Mouse (Mus musculus) stomach, embryonic 16.5 days (tissue): ENCODE results near the gene Nlrp6. TPM values are rescaled to one million over a fixed set of nuclear protein-coding genes. Genes with fewer than 3 reads are reported as not detected.
A peak's percentile ranks its signal among the peaks of the same experiment; 100 is the strongest.

Source experiments
- ATAC-seq: fragments of 200-750 bp; cut with Nextera tagmentation; 2 replicates; pipeline ENCODE4 v1.8.0; 2017; ENCODE audit warnings: moderate number of reproducible peaks, moderate TSS enrichment; ENCODE audit not compliant: insufficient read depth, low FRiP score
- H3K27ac ChIP-seq: fragments of 300-500 bp; sonication (generic); 2 replicates; pipeline ENCODE4 v1.5.1; 2014; ENCODE audit warnings: low read length
- H3K27me3 ChIP-seq: fragments of 300-500 bp; sonication (generic); 2 replicates; pipeline ENCODE4 v1.6.1; 2014; ENCODE audit warnings: low read length, control low read depth, mixed read lengths; ENCODE audit not compliant: control insufficient read depth, insufficient read depth
- H3K36me3 ChIP-seq: fragments of 300-500 bp; sonication (generic); 2 replicates; pipeline ENCODE4 v1.6.1; 2014; ENCODE audit warnings: low read length; ENCODE audit not compliant: control insufficient read depth, insufficient read depth
- H3K4me1 ChIP-seq: fragments of 300-500 bp; sonication (generic); 2 replicates; pipeline ENCODE4 v1.6.1; 2014; ENCODE audit warnings: low read length, control low read depth, mixed read lengths; ENCODE audit not compliant: control insufficient read depth, insufficient read depth
- H3K4me2 ChIP-seq: fragments of 300-500 bp; sonication (generic); 2 replicates; pipeline ENCODE4 v1.6.1; 2014; ENCODE audit warnings: low read depth, low read length, mixed read lengths
- H3K4me3 ChIP-seq: fragments of 300-500 bp; sonication (generic); replicated peaks from 2 replicates; pipeline ENCODE4 v1.5.1; 2014; ENCODE audit warnings: mild to moderate bottlenecking, low read length
- H3K9ac ChIP-seq: fragments of 300-500 bp; sonication (generic); 2 replicates; pipeline ENCODE4 v1.6.1; 2014; ENCODE audit warnings: low read length
- H3K9me3 ChIP-seq: fragments of 300-500 bp; sonication (generic); replicated peaks from 2 replicates; pipeline ENCODE4 v1.6.1; 2016; ENCODE audit warnings: low read length, control low read depth; ENCODE audit not compliant: control insufficient read depth
- WGBS: fragments of 180-500 bp; shearing (Covaris S2); extraction: QIAGEN DNeasy Blood & Tissue Kit; methylation state at CpG from one replicate; pipeline ENCODE4 v1.1.7; 2014; 5-methylcytosine and 5-hydroxymethylcytosine counted together
- polyA plus RNA-seq: library from polyadenylated mRNA; unstranded; fragments of >200 nt; fragmentation: Nextera tagmentation; extraction: Ambion mirVana; gene quantifications from 2 replicates; pipeline ENCODE4 v1.2.1, GENCODE M21; 2015

Nlrp6 gene
- polyA plus RNA-seq, 1 experiment from 2014 or later, result 9.9 TPM

DNA sequence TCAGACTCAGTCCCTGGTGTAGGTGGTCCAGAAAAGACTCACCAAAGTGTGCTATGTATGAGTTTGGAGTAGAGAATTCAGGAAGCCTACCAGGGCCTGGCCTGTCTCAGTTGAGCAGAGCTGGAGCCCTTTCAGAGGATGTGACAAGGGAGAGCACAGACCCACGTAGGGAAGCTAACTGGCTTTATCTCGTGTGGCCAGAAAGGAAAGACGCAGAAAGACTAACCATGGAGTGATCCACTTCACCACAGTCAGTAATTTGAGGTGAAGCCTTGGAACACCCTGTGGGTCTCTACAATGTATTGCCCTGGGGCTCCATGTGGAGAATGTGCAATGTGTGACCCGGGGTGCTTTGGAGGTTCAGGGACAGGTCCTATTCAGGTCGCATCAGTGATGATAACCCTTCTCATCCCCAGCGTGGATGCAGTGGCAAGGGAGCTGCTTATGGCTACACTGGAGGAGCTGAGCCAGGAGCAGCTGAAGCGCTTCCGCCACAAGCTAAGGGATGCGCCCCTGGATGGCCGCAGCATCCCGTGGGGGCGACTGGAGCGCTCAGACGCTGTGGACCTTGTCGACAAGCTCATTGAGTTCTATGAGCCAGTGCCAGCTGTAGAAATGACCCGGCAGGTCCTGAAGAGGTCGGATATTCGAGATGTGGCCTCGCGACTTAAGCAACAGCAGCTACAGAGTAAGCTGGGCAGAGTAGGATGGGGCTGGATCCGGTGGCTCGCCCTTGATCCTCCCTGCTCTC, 698 bp downstream of the Nlrp6 start:
- Histone ChIP-seq H3K27ac (no peak overlapping the region), H3K27me3 (peaks cover 53% of the 10 kb centered on the region), H3K4me2 (0 out of 2 replicates have a peak overlapping the region, but pooled peaks have one; percentile 71), H3K4me1 (peaks cover 12% of the 10 kb centered on the region), H3K4me3 (peak overlapping the region; percentile 48), H3K9me3 (no peaks in the 10 kb centered on the region), H3K9ac (no peak overlapping the region), H3K36me3 (no peaks in the 10 kb centered on the region)
- no peak for ATAC-seq
- 32% methylated on average over 22 of the region's 22 CpGs for WGBS

DNA sequence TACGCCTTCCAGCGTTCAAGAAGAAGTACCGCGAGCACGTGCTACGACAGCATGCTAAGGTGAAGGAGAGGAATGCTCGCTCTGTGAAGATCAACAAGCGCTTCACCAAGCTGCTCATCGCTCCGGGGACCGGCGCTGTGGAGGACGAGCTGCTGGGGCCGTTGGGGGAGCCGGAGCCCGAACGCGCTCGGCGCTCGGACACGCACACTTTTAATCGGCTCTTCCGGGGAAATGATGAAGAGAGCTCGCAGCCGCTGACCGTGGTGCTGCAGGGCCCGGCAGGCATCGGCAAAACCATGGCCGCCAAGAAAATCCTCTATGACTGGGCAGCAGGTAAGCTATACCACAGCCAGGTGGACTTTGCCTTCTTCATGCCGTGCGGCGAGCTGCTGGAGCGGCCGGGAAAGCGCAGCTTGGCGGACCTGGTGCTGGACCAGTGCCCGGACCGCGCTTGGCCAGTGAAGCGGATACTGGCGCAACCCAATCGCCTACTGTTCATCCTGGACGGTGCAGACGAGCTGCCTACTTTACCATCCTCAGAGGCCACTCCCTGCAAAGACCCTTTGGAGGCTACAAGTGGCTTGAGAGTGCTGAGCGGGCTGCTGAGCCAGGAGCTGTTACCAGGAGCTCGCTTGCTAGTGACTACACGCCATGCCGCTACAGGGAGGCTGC, 1.8 kb downstream of the Nlrp6 start:
- H3K27me3 ChIP-seq, result peaks cover 53% of the 10 kb centered on the region
- peak overlapping the region; percentile 48 for H3K4me3 ChIP-seq
- no peaks in the 10 kb centered on the region for H3K36me3 ChIP-seq
- H3K4me1 ChIP-seq, result peaks cover 12% of the 10 kb centered on the region
- under 1% methylated on average over 49 of the region's 49 CpGs for WGBS
- peak; percentile 26; the same call in 1 of the 2 replicates for ATAC-seq
- H3K4me2 ChIP-seq, result peak overlapping the region; percentile 71
- H3K27ac ChIP-seq, result no peak overlapping the region
- peak overlapping the region; percentile 51 for H3K9ac ChIP-seq
- no peaks in the 10 kb centered on the region for H3K9me3 ChIP-seq

DNA sequence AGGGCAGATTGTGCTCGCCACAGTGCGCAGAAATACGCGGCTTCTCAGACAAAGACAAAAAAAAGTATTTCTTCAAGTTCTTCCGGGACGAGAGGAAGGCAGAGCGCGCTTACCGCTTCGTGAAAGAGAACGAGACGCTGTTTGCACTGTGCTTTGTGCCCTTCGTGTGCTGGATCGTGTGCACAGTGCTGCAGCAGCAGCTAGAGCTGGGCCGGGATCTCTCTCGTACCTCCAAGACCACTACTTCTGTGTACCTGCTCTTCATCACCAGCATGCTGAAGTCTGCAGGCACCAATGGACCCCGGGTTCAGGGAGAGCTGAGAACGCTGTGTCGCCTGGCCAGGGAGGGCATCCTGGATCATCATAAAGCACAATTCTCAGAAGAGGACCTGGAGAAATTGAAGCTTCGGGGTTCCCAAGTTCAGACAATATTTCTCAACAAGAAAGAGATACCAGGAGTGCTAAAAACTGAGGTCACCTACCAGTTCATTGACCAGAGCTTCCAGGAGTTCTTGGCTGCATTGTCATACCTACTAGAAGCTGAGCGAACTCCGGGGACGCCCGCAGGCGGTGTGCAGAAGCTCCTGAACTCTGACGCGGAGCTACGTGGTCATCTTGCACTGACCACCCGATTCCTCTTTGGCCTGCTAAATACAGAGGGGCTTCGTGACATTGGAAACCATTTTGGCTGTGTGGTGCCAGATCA, 2.5 kb downstream of the Nlrp6 start:
- Histone ChIP-seq H3K36me3 (no peaks in the 10 kb centered on the region), H3K27me3 (peaks cover 53% of the 10 kb centered on the region), H3K4me3 (peak overlapping the region; percentile 48), H3K9ac (peak overlapping the region; percentile 51), H3K4me2 (peak overlapping the region; percentile 71), H3K4me1 (peaks cover 12% of the 10 kb centered on the region), H3K9me3 (no peaks in the 10 kb centered on the region), H3K27ac (no peak overlapping the region)
- no peak for ATAC-seq
- 23% methylated on average over 30 of the region's 30 CpGs for WGBS

DNA sequence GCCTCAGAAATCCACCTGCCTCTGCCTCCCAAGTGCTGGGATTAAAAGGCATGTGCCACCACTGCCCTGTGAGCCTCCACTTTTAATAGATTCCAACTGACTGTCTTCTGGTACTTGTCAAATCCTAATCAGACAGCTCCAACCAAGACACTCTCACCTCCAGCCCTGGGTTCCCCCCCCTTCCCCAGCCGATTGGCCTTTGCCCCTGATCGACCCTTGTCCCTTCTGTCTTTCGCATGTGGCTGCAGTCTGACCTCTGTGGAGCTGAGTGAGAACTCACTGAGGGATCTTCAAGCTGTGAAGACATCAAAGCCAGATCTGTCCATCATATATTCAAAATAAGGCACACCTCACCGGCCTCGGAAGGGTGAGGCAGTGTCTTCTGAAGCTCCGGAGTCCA, 6.5 kb downstream of the Nlrp6 start:
- no peaks in the 10 kb centered on the region for H3K36me3 ChIP-seq
- ATAC-seq, result no peak
- no peaks in the 10 kb centered on the region for H3K9me3 ChIP-seq
- no peak overlapping the region for H3K9ac ChIP-seq
- no peak overlapping the region for H3K4me3 ChIP-seq
- peaks cover 27% of the 10 kb centered on the region for H3K27me3 ChIP-seq
- H3K27ac ChIP-seq, result no peak overlapping the region
- no peak overlapping the region for H3K4me2 ChIP-seq
- WGBS, result 78% methylated on average over 6 of the region's 6 CpGs
- H3K4me1 ChIP-seq, result peaks cover 8% of the 10 kb centered on the region

DNA sequence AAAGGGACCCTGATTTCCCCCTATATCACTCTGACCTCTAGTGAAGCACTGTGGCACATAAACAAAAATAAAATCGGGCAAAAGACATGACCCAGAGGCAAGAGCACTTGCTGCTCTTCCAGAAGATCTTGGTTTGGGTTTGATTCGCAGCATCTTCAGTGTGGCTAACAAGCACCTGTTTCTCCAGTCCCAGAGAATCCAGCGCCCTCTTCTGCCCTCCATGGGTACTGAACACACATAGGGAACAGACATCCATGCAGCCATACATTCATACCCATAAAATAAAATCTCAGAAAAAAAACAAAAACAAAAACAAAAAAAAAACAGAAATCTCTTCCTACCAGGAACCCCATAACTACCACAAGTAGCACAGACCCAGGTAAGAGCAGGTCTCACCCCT, 17.7 kb downstream of the Nlrp6 start:
- 49% methylated on average over 3 of the region's 3 CpGs for WGBS
- no peak overlapping the region for H3K27ac ChIP-seq
- H3K27me3 ChIP-seq, result no peaks in the 10 kb centered on the region
- ATAC-seq, result no peak
- no peak overlapping the region for H3K9ac ChIP-seq
- no peak overlapping the region for H3K4me3 ChIP-seq
- peaks cover 21% of the 10 kb centered on the region for H3K4me1 ChIP-seq
- no peaks in the 10 kb centered on the region for H3K9me3 ChIP-seq
- H3K36me3 ChIP-seq, result no peaks in the 10 kb centered on the region
- H3K4me2 ChIP-seq, result no peak overlapping the region

DNA sequence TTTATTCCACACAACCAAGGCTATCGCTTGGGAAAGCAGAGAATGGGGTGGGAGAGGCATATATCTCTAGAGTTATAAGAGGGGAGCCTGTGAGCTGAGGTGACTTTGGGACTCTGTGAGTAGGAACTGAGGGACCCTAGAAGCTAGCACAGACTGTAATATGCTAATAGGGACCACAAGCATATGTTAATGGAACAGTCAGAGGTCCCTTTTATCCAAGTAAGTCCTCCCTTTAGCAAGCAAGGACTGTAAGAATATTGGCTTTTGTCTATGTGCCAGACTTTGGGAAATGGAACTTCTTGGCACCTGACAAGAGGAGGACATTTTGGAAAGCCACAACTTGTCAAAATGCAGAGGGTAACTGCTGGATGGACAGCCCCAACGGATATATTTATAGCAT, 18.2 kb downstream of the Nlrp6 start:
- H3K27me3 ChIP-seq, result no peaks in the 10 kb centered on the region
- peak overlapping the region; percentile 48 for H3K27ac ChIP-seq
- H3K36me3 ChIP-seq, result no peaks in the 10 kb centered on the region
- H3K9me3 ChIP-seq, result no peaks in the 10 kb centered on the region
- no peak overlapping the region for H3K9ac ChIP-seq
- H3K4me2 ChIP-seq, result no peak overlapping the region
- no peak overlapping the region for H3K4me3 ChIP-seq
- H3K4me1 ChIP-seq, result peaks cover 24% of the 10 kb centered on the region
- 45% methylated on average over 2 of the region's 2 CpGs for WGBS
- ATAC-seq, result no peak

DNA sequence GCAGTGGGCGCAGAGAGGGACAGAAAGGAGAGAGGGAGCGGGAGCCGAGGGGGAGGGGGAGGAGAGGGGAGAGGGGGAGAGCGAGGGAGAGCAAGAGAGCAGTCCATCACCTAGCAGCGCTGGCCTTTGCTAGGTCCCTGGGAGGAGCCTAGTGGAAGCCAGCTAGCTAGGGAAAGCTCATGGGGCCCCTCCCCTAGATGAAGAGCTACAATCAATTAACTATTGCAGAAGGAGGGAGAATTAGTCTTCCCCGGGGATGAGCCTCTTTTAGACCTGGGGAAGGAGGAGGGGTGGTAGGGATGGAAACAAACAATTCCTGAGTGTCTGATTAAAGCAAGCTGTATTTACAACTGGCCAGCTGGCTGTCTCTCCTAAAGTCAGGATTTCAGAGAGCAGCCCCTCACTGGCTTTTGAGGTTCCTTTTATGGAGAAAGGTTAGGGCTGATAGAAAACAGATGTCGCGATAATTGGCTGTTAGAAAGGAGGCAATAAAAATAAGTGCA, 19.0 kb downstream of the Nlrp6 start:
- Histone ChIP-seq H3K4me1 (peaks cover 26% of the 10 kb centered on the region), H3K9me3 (no peaks in the 10 kb centered on the region), H3K36me3 (no peaks in the 10 kb centered on the region), H3K9ac (0 out of 2 replicates have a peak overlapping the region, but pooled peaks have one; percentile 6), H3K27me3 (no peaks in the 10 kb centered on the region), H3K4me3 (no peak overlapping the region), H3K4me2 (peak overlapping the region; percentile 25), H3K27ac (peak overlapping the region; percentile 48)
- 18% methylated on average over 8 of the region's 8 CpGs for WGBS
- peak; percentile 19; the same call in 1 of the 2 replicates for ATAC-seq

DNA sequence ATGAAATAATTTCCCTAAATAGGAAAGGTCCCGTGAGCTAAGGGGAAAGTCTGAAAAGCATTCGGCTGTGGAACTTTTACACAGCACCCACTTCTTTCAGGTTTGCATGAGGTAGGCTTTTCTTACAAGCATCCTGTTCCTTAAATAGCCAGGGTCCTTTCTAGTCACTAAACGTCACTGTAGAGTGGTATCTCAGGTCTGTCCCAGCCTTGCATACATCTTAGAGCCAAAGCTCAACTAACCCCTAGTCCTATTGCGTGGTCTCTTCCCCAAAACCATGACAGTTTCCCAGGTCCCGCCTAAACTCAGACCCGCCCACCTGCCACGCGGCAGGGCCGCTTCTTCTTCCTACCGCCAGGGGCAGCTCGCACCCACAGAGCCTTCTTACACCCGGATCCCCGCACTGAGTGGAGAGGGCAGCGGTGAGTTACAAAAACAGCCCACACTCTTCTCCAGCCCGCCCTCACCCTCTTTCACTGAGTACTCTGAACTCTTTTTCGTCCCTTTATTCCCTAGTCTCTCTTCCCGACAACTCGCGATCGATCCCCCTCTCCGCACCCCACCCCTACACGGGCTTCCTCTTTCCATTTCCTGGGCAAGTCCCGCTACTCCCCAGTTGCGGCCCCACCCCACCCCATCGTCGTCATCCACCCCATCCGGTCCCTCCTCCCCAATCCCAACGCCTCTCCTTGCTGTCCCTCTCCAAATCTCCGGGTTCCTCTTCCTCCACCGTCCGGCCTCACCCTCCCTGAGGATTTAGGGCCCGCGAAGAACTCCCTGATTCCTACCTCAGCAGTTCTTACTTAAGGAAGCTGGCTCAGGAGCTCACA, 20.7 kb downstream of the Nlrp6 start, which contains the start of gene Pgghg:
TSS of gene Pgghg (plus strand) at position 170 of the 830 bp plus-strand sequence.
- Histone ChIP-seq H3K9me3 (no peaks in the 10 kb centered on the region), H3K4me3 (peak within 1 kb of the TSS; percentile 58), H3K36me3 (0 out of 2 replicates have a peak, but pooled peaks cover 4% of the 10 kb centered on the region), H3K9ac (peak within 1 kb of the TSS; percentile 86), H3K4me1 (peaks cover 26% of the 10 kb centered on the region), H3K4me2 (peak within 1 kb of the TSS; percentile 65), H3K27ac (peak within 1 kb of the TSS; percentile 97), H3K27me3 (no peaks in the 10 kb centered on the region)
- peak; percentile 91 for ATAC-seq
- WGBS, result 2% methylated on average over 33 of the region's 33 CpGs
